Mouse (Mus musculus): ENCODE data around the gene Nrxn3.
A peak's percentile ranks its signal among the peaks of the same experiment; 100 is the strongest.

The Nrxn3 gene

DNA sequence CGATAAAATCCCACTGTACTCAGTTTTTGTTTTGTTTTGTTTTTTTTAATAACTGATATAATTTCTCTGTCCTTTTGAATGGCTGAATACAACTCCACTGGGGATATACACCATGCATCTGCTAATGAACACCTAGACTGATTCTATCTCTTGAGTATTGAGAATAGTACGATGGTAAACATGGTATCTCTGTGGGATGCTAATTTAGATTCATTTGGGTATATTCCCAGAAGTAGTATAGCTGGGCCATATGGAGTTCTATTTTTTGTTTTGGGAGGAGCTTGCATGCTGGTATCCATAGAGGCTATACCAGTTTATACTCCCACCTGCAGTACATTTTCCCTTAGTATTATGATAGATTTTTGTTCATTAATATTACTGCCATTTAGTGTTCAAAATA is 217.0 kb downstream of the Nrxn3 start:
- no peak for DNase-seq

DNA sequence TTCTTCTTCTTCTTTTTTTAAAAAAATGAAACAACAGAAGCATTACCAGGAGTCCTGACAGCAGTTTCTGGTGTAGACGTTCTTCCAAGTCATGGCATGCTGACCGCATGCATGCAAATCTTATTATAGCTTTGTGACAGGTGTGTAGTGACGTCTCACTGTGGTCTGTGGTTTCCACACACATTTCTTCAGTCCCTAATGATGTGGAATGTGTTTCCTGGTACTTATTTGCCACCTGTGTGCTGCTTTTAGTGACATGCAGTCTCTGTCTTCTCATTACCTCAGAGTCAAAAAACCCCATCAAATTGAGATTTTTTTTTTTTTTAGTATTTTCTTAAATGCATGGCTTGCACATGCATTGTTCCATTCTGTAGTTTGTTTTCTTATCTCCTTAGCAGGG is 222.3 kb downstream of the Nrxn3 start:
- DNase-seq = no peak

DNA sequence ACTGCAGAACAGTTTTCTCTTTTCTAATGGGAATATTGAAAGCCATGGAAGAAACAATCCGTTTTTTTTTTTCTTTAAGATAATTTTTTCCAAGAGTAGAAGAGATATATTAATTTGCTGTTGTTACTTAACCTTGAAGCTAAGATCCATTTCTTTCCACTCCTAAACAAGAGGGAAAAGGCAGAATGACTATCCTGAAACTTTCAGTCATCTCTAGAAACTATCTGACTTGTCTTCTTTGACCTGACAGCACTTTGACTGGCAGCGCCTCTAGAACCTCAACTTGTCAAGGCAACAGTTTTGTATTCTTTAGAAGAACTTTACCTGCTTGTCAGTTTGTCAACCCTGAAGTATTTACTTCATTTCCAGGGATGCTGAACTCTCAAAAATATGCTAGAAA is 227.2 kb downstream of the Nrxn3 start:
- DNase-seq = no peak

DNA sequence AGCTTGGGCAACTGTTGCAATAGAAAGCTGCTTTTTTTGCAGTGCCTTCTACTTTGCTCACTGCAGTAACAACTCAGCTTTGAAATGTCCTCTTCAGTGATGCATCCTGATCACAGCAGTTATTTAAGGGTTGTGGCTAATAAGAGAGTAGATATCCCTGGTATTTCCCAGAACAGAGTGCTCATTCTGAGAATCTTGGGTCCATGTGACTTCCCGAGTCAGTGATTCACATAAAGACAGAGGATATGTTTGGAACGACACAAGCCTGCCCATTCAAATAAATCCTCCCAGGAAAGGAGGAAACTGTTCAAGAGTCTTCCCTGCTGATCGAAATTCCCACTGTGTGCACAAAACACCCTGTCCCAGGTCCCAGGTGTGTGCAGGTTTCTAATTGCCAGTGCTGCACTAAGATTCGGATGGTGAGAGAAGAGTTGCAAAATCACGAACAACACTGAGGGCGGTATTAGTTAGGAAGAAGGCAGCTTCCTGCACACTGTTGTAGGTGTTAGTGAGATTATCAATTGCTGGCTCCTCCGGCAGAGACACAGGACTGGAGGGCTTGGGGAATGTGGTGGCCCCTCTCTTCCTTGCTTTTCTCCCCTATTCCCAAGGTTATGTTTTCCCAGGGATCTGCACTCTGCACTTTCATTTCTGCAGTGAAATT is 230.4 kb downstream of the Nrxn3 start:
- no peak for DNase-seq

DNA sequence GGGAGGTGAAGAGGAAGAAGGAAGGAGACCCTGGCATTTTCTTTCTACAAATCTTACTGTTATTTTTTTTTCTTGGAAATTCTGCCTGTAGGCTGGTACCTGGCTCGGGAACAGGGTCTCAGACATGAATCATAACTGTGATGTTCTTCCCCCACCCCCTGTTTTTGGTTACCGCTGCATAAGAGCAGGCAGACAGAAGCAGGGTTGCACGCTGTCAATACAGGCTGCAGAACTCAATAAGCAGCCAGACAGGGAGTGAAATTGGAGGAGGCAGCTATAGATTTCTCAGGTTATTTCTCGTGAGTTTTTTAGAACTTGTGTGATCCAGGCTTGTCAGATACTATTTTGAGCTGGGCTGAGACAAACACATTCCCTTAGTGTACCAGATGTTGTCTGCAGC is 231.1 kb downstream of the Nrxn3 start:
- DNase-seq = no peak

DNA sequence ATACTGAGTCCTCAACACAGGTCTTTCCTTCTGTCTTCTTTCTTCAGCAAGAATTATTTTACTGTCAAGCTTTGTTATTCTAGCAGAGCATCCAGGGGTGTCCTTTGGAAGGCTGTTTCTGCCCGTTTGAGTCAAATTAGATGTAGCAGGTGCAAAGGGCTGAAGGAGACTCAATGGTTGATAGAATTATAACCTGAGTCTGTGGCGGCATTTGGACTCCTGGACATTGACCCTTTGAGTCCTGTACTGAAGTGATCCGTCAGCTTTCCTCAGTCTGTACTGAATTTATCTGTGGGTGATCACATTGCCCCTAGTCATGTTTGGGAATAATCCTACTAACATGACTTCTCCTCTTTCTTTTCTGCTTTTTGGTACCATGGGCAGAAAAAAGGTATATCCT is 234.8 kb downstream of the Nrxn3 start:
- no peak for DNase-seq

DNA sequence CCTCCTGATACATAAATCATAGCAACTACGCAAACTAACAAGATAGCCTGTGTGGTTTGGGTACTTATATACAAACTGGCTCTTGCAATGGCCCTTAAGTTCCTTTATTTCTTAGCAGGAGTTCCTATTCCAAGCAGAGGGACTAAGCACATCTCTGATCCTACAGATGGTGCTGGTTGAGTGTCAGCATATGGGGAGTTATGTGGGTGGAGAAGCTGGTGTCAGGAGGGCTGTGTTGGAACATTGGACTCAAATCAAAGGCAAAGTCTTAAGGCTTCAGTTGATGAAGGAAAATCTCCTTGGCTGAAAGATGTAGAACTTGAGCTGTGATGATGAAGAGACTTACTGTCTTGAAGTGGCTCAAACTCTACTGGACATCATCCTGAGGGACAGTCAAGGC is 238.1 kb downstream of the Nrxn3 start:
- DNase-seq = no peak

DNA sequence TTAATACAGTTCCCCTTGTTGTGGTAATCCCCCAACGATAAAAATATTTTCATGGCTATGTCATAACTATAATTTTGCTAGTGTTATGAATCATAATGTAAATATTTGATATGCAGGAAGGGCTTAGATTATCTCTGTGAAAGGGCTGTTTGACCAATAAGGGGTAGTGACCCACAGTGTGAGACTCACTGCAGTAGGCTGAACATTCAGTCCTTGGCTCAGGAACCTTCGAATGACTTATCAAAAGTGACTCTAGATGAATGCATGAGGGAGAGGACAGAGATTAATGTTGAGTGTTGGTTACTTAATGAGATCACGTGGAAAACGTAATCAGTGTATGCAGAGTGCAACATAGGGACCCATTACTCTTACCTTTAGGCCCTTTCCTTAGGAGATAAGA is 243.7 kb downstream of the Nrxn3 start:
- DNase-seq = no peak

DNA sequence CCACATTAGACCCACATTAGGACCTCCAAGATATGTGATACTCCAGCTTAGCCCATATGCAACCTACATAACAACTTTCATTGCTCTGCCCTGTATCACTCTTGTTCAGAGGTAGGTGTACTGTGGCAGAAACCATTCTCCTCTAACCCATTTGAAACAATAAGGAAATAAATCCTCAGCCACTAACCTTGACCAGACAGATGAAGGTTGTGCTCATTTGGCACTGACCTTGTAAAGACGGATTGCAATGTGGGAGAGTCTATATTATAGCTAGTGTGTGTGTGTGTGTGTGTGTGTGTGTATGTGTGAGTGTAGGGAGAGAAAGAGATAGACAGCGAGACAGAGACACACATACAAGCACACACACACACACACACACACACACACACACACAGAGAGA is 253.9 kb downstream of the Nrxn3 start:
- DNase-seq = no peak

DNA sequence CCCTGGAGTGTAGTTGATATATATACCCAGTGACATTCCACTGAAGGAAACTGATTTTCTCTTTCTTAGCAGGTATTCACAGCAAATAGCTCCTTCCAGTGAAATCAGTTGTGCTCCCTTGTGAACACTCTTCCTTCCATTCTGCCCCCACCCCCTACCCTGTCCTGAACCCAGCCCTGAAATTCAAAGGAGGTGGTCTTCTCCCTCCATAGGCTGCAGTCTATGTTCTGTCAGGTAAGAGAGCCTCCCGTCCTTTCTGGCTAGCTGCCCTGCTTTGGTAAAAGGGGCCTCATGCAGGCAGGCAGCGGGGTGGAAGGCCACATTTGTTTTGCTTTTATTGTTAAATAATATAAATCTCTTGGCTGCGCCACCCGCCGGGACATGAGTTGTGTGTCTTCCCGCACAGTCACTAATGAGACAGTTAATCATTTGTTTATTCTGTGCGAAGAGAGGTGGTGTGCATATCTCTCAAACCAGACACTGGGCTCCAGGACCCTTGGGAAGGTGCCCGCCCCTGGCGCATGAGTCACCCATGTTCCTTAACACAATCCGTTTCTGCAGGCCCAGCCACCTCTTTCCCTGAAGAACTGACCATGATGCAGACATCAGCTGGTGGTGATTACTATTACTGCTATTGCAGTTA is 261.1 kb downstream of the Nrxn3 start:
- DNase-seq = peak; percentile 20 to 34

DNA sequence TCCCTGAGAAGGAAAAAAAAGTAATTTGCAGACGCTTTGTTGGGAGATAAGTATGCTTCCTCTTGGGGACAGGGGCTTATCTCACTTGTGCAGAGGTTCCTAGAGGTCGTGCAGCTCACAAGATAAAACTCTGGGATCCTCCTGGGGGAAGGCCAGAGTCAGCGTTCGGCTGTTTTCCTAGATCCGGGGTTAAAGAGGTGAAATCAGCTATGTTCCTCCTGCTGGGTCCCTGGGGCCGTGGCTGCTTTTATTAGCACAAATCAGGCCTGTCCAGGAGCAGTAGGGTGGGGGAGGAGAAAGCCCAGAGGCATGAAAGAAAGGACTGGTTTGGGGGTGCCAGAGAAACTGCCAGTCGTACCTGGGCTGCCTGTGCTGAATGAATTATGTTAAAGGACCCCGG is 261.7 kb downstream of the Nrxn3 start:
- peak in 1 of 2 experiments; percentile 11 for DNase-seq

DNA sequence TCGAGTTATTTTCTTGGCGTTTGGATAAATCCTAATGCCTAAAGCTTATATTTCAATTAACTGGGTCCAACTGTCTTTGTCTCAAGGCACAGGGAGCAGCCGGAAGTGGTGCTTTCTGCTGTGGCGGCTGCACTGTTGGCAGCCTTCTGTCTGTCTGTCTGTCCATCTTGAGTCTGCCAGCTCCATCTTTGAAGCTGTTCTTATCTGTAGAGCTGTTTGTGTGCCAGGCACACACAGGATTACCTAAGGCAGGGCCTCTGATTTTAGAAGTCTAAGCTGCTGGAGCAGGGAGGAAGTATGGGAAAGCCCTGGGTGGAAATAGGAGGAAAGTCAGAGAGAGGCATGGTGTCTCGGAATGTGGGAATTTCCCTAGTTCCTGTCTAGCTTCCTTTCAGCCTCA is 262.1 kb downstream of the Nrxn3 start:
- no peak for DNase-seq

DNA sequence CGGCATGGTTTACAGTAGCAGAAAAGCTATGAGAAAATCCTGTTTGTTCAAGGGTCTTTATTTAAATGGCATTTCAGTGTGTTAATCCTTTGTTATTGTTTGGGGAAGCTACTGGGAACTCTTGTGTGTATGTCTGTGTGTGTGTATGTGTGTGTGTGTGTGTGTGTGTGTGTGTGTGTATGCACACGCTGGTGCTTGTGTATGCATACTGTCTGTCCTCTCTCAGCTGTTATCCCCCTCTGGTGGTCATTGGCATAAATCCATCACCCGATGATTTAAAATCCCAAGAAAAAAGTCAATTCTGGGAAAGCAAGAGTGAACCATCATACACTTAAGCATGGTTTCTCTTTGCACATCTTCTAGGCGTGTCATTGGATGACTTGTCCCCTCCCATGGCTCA is 264.4 kb downstream of the Nrxn3 start:
- DNase-seq = peak; percentile 42 to 54

DNA sequence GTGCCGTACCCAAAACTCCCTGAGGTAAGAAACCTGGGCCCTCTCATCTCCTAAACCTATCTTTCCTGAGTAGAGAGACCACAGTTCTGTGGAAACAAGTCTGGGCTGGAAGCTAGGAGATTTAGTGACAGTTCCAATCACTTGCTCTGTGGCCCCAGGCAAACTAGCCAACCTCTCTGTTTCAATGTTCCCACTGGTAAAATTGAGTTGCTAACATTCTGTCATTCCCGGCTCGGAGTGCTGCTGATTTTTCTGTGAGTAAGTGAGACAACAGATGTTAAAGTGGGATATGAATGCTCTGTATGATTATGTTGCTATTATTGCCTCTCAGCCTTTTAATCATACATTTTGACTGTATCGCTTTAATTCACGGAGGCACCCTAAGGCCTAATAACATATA is 268.1 kb downstream of the Nrxn3 start:
- DNase-seq = no peak

DNA sequence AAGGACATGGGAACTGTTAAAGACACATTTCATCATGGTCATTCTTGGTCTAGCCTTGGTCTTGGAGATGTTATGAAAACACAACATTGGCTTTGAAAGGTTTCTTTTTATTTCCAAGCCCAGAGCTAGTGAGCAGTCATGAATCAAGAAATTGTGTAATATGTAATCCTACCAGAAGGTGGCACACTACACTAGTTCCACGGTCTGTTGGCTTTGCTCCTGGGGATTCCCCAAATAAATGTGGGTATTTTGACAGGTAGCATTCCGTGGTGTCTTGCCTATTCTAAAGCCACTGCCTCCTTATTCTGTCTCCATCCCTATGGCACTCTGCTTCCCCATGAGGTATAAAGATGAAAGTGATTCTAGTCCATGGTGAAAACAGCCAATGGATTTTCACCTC is 269.5 kb downstream of the Nrxn3 start:
- DNase-seq = peak; percentile 41 to 84

DNA sequence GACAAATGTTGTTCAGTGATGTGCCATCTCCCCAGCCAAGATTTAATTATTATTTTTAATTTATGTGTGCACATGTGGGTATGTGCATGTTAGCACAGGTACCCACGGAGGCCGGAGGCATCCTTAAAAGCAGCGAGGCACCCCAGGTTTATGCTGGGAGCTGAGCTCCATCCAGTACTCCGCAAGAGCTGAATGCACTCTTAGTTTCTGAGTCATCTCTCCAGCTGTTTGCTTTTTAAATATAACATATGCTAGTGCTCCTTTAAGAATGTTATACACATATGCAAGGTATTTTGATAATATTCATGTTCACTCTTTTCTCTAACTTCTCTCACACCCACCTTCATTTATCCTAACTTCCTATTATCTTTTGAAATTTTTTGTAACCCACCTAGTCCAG is 271.1 kb downstream of the Nrxn3 start:
- no peak for DNase-seq

DNA sequence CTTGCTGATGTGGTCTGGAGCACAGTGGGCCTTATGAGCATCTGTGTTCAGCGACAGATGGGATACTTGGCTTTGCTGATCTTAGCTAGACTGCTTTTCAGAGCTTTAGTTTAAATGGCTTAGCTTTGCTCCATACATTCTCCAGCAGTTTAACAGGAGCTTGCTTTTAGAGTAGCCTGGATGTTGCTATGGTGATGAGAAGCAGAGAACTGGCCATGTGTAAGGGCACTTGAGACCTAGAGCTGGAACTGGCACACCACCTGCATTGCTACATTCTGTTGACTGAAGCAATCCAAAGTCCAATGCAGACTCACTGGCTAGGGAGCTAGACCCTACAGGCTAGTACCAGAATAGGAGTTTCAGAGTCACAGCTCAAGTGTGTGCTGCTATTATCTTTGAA is 293.8 kb downstream of the Nrxn3 start:
- DNase-seq = peak; percentile 17 to 20

DNA sequence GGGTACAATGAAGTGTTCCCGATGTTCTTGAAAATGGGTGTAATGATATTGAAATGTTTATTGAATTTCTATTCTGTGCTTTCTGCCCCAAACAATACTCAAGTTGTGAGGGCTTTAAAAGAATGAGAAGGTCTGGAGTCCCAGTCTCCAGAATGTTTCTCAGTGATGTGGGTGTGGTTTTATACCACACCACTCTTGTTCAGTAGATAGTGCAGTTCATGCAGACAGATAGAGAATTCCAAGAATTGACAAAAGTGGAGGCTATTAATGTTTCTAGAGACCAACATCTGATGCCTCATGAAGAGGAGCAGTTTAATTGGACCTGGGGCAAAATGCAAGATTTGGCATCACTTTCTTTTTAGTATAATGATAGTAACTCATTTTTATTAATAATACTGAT is 302.5 kb downstream of the Nrxn3 start:
- no peak for DNase-seq

DNA sequence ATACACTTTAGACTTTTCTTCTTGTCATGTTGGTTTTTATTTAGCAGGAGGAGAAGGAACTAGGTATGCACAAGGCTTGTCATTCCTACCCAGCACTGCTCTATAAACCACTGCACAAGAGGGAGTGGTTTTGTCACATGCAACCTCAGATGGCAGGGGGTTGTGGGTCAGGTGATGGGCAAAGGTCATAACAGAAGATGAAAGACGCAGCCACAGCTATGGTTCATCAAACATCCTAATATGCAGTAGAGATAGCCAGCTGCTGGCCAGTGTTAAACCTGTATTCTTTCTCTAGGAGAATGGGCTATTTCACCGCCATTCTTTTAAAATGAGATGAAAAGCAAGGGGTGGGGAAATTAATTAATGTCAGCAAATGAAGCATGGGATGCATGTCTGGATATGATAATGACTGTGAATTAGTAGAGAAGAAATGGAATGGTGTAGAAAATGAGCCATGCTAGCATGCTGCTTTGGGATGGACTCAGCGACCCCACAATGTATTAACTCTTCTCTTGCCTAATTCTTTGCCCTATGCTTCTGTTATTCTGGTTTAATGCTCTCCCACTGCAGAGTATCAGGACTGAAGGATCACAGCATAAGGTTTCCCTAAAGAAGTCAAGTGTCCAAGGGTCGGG is 313.4 kb downstream of the Nrxn3 start:
- no peak for DNase-seq

DNA sequence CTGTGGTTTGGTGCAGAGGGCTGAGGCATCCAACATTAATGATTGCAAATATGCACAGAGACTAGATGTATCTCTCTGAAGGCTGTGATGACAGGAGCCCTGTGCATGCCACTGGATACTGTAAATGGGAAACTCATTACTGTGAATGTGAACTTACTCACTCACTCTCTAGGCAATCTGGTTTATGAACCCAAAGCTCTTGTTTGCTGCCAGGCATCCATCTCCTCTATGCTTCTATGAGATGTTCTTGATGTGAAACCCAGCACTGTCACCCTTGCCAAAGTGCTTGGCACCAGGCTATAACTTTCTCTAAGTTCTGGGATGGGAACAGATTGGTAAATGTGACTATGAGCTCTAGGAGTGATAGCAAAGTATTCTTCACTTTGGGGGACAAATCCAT is 317.5 kb downstream of the Nrxn3 start:
- no peak for DNase-seq

DNA sequence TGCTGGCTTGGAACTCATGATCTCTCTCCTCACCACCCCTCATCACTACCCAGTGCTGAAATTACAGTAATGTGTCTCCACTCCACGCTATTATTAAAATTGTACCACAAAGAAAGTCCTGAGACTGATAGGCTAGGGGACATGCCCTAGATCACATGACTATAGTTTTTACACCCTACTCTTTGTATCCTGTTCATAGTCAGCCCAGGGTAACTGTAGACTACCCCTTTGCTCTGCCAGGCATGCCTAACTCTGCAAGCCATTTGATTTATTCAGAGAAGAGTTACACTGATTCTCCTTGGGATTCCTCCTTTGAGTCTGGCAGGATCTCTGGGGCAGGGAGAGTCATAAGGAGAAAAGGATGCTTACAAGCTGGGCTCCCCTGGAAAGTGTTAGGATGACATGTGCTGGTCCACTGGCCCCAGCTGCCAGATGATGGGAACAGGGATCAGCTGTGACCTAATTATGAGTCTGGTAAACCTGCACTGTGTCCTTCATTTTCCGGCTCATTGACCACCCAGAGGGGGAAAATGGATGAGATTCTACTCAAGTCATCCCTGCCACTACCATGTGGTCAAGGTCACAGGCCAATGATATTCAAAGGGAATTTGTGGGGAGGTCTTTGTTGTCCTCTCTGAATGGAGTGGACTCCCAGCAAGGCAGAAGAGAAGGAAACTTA is 318.9 kb downstream of the Nrxn3 start:
- DNase-seq = peak; percentile 82 to 88

DNA sequence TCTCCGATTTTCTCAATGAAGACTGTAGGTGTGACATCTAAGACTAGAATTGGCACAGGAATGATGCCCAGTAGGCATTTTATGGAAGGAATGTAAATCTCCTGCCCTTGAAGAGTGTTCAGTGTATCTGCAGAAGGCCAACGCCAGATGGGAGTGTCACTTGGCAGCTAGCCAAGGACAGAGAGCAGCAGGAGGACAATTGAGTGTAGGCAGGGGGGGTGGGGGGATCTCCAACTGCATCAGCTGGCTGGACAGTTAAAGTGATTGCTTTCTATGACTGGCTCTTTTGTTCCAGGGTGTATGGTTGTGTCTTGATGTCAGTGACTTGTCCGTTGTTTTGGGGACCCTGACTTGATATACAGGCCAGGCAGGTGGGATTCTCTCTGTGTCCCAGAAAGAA is 326.6 kb downstream of the Nrxn3 start:
- DNase-seq = peak; percentile 88 to 91

DNA sequence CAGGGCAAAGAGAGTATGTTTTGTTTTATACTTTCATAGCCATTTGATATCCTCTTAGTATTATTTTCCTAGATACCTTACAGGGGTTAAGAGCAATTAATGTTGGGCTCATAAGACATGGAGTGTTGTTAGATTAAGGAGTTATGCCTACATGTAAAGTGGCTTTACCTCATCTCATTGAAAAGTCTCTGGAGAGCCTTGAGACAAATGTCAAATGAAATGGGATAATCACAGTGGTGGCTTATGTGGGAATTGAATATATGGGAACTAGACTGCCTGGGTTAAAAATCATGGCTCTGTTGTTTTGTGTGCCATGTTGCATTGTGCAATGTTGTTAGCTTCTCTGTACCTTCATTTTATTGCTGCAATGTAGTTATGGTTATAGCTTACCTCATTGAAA is 327.0 kb downstream of the Nrxn3 start:
- no peak for DNase-seq

DNA sequence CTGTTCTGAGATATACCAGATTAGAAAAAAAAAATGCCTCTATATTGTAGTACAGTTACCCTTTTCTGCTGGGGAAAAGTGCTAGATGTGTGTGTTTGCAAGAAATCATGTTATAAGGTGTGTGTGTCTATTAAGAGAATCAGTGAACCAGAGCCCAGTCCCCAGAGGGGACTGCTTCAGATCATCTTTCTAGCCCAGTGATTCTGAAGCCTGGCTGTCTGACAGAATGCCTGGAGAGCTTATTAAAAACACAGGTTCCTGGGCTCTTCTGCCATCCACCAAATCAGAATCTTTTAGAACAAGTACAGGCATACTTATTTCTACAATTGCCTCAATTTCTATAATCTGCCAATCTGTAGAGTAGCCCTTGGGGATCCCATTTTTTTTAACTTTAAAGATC is 349.8 kb downstream of the Nrxn3 start:
- DNase-seq = peak; percentile 37 to 53

All from cerebellum, postnatal 10 days (tissue).